Mouse (Mus musculus) liver, adult 2 months (tissue): ENCODE data around the gene A4galt. TPM values are rescaled to one million over a fixed set of nuclear protein-coding genes. Genes with fewer than 3 reads are reported as not detected.

Experiments used
- DNase-seq: peaks from one replicate; pipeline ENCODE4 v3.0.0-alpha.2; 2011; ENCODE audit warnings: low read depth, low spot score; ENCODE audit errors: extremely low read depth
- H3K27ac ChIP-seq: fragments of 200-500 bp; replicated peaks from 2 replicates; pipeline ENCODE4 v1.5.1; 2012; ENCODE audit warnings: low read depth, mild to moderate bottlenecking, control low read depth, inconsistent platforms, low read length; ENCODE audit not compliant: insufficient read depth
- H3K27me3 ChIP-seq: fragments of 200-500 bp; 2 replicates; pipeline ENCODE4 v1.6.1; 2012; ENCODE audit warnings: mild to moderate bottlenecking, moderate library complexity, low read length, inconsistent platforms; ENCODE audit not compliant: control insufficient read depth, insufficient read depth
- H3K36me3 ChIP-seq: fragments of 200-500 bp; 2 replicates; pipeline ENCODE4 v1.6.1; 2012; ENCODE audit warnings: low read length, inconsistent platforms; ENCODE audit not compliant: control insufficient read depth, insufficient read depth
- H3K4me1 ChIP-seq: fragments of 200-500 bp; 2 replicates; pipeline ENCODE4 v1.6.1; 2011; ENCODE audit warnings: low read length; ENCODE audit not compliant: control insufficient read depth, insufficient read depth
- H3K4me3 ChIP-seq: fragments of 200-500 bp; 2 replicates; pipeline ENCODE4 v1.5.1; 2011; ENCODE audit warnings: low read depth, mild to moderate bottlenecking, control low read depth, low read length, moderate library complexity; ENCODE audit not compliant: insufficient read depth
- H3K79me2 ChIP-seq: fragments of 200-500 bp; 2 replicates; pipeline ENCODE4 v1.6.1; 2012; ENCODE audit warnings: inconsistent platforms, mild to moderate bottlenecking, low read length, moderate library complexity; ENCODE audit not compliant: control insufficient read depth, insufficient read depth
- H3K9ac ChIP-seq: fragments of 200-500 bp; 2 replicates; pipeline ENCODE4 v1.6.1; 2012; ENCODE audit warnings: low read depth, mild to moderate bottlenecking, control low read depth, inconsistent platforms, low read length
- CTCF ChIP-seq: fragments of 200-500 bp; IDR thresholded peaks from 2 replicates; pipeline ENCODE4 v1.5.1; 2011; ENCODE audit warnings: low read depth, low read length, control low read depth
- POLR2A ChIP-seq: fragments of 200-500 bp; IDR thresholded peaks from 2 replicates; pipeline ENCODE4 v1.6.1; 2011; ENCODE audit warnings: low read length, control low read depth; ENCODE audit not compliant: insufficient read depth; ENCODE audit errors: extremely low read depth
- WGBS: fragments of 180-500 bp; shearing (Covaris S2); methylation state at CpG from one replicate; pipeline ENCODE4 v1.1.7; 2018; 5-methylcytosine and 5-hydroxymethylcytosine counted together
- polyA plus RNA-seq: library from polyadenylated mRNA; depleted of rRNA; stranded (reverse); fragments of >200 nt; gene quantifications from 2 replicates; pipeline ENCODE4 v1.2.3, GENCODE M21; 2012
- total RNA-seq: library from RNA; depleted of rRNA; stranded (reverse); fragments of >200 nt; gene quantifications from 2 replicates; pipeline ENCODE4 v1.2.3, GENCODE M21; 2014

Gene A4galt
- total and polyA plus RNA-seq, 2 experiments = 0.28 to 0.46 TPM

GRCm38 (mm10) chr15:83263405-83263804 is 11.8 kb upstream of the A4galt start:
- WGBS = 89% methylated on average over 5 of the region's 5 CpGs
- no peaks in the 10 kb centered on the region for H3K79me2 ChIP-seq
- no peak overlapping the region for H3K4me3 ChIP-seq
- no peaks in the 10 kb centered on the region for H3K4me1 ChIP-seq
- no peaks in the 10 kb centered on the region for H3K36me3 ChIP-seq
- DNase-seq = no peak
- H3K27ac ChIP-seq = no peak overlapping the region
- no peaks in the 10 kb centered on the region for H3K27me3 ChIP-seq
- TF ChIP-seq CTCF (no peak), POLR2A (no peak)
- H3K9ac ChIP-seq = no peak overlapping the region

- Histone ChIP-seq H3K4me3 (no peak overlapping the region), H3K36me3 (no peaks in the 10 kb centered on the region), H3K27me3 (0 out of 2 replicates have a peak, but pooled peaks cover 2% of the 10 kb centered on the region), H3K79me2 (no peaks in the 10 kb centered on the region), H3K9ac (no peak overlapping the region), H3K4me1 (no peaks in the 10 kb centered on the region), H3K27ac (no peak overlapping the region)
- no peak for DNase-seq
- WGBS = 81% methylated on average over 13 of the region's 13 CpGs
- TF ChIP-seq CTCF = no peak
- no peak for TF ChIP-seq POLR2A
Measured at GRCm38 (mm10) chr15:83257906-83258305, 6.3 kb upstream of the A4galt start.

GRCm38 (mm10) chr15:83256491-83256890 is 4.9 kb upstream of the A4galt start:
- TF ChIP-seq CTCF (no peak), POLR2A (no peak)
- no peak for DNase-seq
- Histone ChIP-seq H3K9ac (no peak overlapping the region), H3K4me3 (no peak overlapping the region), H3K36me3 (no peaks in the 10 kb centered on the region), H3K79me2 (no peaks in the 10 kb centered on the region), H3K4me1 (no peaks in the 10 kb centered on the region), H3K27ac (no peak overlapping the region), H3K27me3 (0 out of 2 replicates have a peak, but pooled peaks cover 4% of the 10 kb centered on the region)
- WGBS = 80% methylated on average over 4 of the region's 4 CpGs

- H3K4me3 ChIP-seq = no peak overlapping the region
- no peak overlapping the region for H3K9ac ChIP-seq
- H3K27me3 ChIP-seq = peaks cover 8% of the 10 kb centered on the region; the same call in 1 of the 2 replicates
- 94% methylated on average over 7 of the region's 7 CpGs for WGBS
- TF ChIP-seq CTCF (no peak), POLR2A (no peak)
- no peaks in the 10 kb centered on the region for H3K79me2 ChIP-seq
- no peaks in the 10 kb centered on the region for H3K4me1 ChIP-seq
- DNase-seq = no peak
- no peak overlapping the region for H3K27ac ChIP-seq
- no peaks in the 10 kb centered on the region for H3K36me3 ChIP-seq
Measured at GRCm38 (mm10) chr15:83255944-83256343, 4.4 kb upstream of the A4galt start.

GRCm38 (mm10) chr15:83255191-83255782 is 3.7 kb upstream of the A4galt start:
- no peak overlapping the region for H3K9ac ChIP-seq
- TF ChIP-seq CTCF (no peak), POLR2A (no peak)
- H3K36me3 ChIP-seq = no peaks in the 10 kb centered on the region
- no peak overlapping the region for H3K4me3 ChIP-seq
- H3K27me3 ChIP-seq = peaks cover 8% of the 10 kb centered on the region; the same call in 1 of the 2 replicates
- H3K27ac ChIP-seq = no peak overlapping the region
- 90% methylated on average over 4 of the region's 4 CpGs for WGBS
- no peak for DNase-seq
- H3K79me2 ChIP-seq = no peaks in the 10 kb centered on the region
- H3K4me1 ChIP-seq = no peaks in the 10 kb centered on the region

GRCm38 (mm10) chr15:83254372-83255070 is 2.9 kb upstream of the A4galt start:
- DNase-seq = no peak
- Histone ChIP-seq H3K4me3 (no peak overlapping the region), H3K4me1 (no peaks in the 10 kb centered on the region), H3K36me3 (no peaks in the 10 kb centered on the region), H3K9ac (no peak overlapping the region), H3K27me3 (peaks cover 8% of the 10 kb centered on the region; the same call in 1 of the 2 replicates), H3K27ac (no peak overlapping the region), H3K79me2 (no peaks in the 10 kb centered on the region)
- WGBS = 75% methylated on average over 10 of the region's 10 CpGs
- TF ChIP-seq POLR2A (no peak), CTCF (no peak)
